Mouse (Mus musculus) activated CD4-positive, CD25-positive, alpha-beta regulatory T cell, adult 4 months (primary cell): Measurements from ENCODE around the gene Myo6. TPM values are rescaled to one million over a fixed set of nuclear protein-coding genes. Genes with fewer than 3 reads are reported as not detected.
A peak's percentile ranks its signal among the peaks of the same experiment; 100 is the strongest.

ENCODE experiments used
- ATAC-seq: one replicate; pipeline ENCODE4 v1.8.0; 2017
- polyA plus RNA-seq, 2 experiments: library from polyadenylated mRNA; unstranded; fragments of 100-300 nt; shearing (Covaris generic); gene quantifications; one replicate each; pipeline ENCODE4 v1.2.1; 2017

Gene Myo6
- polyA plus RNA-seq, 2 experiments from 2014 or later = 24.1 to 31.3 TPM

DNA sequence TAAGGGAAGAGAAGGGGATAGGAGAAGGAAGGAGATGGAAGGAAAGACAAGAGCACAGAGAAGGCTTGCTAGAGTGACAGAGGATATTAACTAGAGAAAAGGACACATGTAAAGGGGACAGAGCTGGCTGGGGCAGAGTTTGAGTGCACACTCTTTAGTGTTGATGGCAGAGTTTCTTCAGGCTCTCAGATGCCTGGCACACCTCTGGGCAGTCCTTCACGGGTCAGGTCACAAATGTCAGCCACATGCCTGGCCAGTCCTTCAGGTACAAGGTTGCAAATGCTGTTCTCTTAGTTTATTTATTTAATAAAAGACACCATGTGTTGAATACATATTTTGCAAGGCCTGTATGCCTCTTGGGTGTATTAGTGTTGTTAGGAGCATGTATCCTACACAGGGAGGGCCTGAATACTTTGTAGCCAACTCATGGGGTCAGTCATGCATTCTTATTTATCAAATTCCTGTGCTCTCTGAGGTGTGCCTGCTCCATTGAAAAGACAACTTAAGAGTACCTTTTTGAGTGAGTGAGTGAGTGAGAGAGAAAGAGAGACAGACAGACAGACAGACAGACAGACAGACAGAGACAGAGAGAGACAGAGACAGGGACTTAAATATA, 72.5 kb downstream of the Myo6 start:
- no peak for ATAC-seq

DNA sequence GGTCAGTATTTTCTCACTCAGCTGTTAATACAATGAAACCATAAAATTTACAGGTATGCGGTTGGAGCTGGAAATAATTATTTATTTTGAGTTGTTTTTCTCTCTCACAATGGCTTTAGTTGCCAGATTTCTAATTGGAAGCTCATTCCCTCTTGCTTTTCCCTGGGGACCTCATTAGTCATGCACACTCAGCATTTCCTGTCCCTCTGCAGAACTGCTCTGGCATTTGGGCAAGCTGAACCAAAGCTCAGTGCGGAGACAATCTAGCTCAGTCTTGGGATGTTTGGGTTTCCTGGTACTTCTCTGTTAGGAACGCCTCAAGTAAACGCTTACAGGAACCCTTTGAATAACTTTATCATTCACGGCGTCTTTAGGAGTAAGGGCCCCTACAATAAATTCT, 76.9 kb downstream of the Myo6 start:
- ATAC-seq = no peak

DNA sequence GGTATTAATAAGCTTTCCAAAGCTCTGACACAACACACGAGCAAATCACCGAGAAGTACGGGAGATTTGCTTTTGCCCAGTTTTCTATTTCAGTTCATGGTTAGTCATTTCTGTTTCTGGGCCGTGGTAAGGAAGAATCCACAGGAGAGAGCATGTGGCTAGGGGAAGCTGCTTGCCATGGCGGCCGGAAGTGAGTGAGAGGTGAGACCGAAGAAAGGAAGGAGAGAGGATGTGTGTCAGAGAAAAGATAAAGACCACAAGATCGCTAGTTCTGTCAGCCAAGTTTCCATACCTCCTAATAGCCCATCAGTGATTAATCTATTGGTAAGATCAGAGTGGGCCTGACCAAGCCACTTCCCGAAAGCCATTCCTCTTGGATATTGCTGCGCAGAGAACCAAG, 87.3 kb downstream of the Myo6 start:
- ATAC-seq = peak; percentile 36

DNA sequence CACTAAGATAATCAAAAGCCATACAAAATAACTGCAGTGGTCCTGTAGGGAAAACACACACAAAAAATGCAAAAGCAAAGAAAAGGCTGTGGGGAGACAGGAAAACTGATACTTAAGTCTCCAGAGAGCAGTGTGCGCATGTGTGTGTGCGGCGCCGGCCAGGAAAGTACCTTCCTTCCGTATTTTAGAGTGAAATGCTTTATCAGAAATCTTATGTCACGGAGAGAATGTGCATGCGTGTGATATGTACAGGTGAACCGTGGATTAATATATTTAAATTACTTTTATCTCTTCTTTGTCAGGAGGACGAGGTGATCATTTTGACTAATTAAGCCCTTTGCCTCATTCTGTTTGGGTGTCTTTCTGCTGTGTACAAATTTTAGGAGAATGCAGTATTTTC, 88.4 kb downstream of the Myo6 start:
- ATAC-seq = no peak

DNA sequence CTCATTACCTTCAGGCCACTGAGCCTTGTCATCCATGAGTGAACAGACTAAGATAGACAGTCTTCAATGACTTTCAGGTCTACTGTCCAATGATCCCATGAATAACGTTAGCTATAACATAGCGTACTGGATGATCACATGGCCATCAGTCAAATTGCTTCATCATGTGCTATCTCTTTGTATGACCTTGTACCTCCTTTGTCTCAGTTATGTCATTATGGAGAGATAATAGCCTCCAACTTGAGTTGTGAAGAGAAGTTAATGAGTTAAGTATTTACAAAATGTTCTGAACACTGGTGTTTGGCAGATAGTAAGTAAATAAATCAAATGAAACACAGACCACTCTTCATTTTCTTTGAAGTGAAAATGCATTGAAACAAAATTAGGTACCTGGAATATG, 91.7 kb downstream of the Myo6 start:
- ATAC-seq = no peak

DNA sequence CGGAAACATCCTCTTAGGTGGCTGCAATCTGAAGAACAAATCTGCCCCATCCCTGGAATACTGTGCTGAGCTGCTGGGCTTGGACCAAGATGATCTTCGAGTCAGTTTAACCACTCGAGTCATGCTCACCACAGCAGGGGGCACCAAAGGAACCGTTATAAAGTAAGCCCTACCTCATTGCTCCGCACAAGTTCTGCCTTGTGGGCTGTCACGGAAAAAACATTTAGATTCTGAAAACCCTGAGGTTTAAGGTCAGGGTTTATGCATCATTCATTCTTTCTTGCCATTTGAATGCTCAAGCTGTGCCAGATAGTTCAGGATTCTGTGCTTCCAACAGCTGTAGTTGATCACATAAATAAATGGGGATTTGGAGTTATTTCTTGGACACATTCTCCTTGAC, 93.6 kb downstream of the Myo6 start:
- ATAC-seq = peak; percentile 65

DNA sequence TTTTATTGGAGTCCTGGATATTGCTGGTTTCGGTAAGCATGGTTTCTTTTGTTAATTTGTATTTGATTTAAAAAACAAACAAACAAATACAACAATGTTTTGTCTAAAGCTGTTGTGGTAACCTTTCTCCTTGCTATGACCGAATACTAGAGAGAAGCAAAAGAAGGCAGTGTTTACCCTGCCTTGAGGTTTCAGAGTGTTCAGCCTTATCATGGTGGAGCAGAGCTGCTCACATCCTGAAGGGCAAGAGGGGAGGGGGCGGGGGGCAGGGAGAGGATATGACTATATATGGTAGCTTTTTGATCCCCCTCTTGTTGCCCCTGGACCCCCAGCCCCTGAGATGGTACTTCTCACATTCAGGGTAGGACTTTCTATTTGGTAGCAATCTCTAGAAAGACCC, 96.1 kb downstream of the Myo6 start:
- ATAC-seq = no peak

DNA sequence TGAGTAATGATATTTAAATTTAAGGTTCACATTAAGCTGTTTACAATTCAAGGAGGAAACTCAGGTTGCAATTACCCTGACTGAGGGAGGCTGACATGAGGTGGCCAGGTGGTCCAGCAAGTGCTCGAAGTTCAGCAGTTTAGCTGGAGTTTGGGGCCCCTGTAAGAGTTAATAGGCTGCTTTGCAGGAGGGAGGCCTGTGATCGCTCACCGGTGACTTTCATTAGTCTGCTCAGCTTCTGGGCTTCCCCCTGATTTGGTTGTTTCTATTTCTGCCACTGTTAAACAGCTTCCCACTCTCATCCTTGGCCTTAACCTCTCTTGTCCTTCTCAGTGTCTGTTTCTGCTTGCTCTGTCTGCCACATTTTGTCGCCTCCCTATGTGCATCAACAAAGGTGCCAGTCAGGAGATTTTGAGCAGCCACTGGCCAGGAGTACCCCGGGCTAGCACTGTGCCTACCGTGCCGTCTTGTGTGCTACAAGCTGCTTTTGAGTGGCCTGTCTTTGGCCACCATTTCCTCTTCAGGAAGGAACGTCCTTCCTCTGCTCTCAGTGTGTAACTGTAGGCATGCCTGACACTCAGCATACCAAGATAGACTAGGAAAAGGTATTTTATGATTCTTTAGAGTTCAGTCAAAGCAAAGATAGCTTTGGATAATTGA, 97.7 kb downstream of the Myo6 start:
- ATAC-seq = no peak

DNA sequence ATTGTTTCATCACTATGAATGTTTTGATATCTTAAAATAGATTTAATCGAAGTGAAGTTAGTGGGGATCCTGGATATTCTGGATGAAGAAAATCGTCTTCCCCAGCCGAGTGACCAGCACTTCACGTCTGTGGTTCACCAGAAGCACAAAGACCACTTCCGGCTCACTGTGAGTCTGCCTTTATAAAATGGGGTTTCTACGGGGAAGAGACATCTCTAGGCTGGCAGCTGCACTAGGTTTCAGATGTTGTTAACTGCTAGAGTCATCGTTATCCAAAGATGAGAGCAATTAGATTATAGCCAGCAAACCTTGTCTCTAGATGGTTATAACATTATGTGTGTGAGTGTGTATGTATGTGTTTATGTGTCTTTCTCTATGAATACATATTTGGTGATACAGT, 101.3 kb downstream of the Myo6 start:
- ATAC-seq = peak; percentile 50

DNA sequence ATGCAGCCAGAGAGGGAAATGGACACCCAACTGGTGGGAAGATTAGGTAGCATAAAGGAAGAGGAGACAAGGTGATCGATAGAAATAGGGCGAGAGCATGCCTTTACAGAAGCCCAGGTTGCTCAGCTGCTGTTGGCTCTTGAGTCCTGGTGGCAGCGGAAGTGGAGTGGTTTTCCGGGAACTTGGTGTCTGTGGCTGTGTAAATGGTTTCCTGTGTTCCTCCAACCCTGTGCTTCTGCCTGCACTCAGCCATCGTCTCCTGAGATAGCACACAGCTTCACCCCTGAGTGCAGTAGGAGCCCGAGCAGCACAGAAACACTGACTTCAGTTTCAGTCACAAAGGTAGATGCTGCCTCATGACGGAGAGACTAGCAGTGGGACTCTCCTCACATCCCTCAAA, 101.7 kb downstream of the Myo6 start:
- ATAC-seq = peak; percentile 90

DNA sequence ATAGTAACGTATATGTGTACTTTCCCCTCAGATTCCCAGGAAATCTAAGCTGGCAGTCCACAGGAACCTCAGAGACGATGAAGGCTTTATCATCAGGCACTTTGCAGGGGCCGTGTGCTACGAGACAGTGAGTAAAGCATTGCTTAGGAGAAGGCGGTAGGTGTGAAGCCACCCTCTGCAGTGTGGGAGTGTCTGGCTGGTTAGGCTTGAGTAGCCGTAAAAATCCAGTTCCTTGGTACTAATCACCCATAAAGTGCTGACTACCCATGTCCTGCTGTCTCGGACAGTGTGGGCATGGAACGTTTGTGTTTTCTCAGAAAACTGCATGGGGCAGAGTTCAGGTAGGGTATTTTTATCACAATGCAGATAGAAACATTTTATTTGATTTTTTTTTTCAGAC, 104.8 kb downstream of the Myo6 start:
- no peak for ATAC-seq

DNA sequence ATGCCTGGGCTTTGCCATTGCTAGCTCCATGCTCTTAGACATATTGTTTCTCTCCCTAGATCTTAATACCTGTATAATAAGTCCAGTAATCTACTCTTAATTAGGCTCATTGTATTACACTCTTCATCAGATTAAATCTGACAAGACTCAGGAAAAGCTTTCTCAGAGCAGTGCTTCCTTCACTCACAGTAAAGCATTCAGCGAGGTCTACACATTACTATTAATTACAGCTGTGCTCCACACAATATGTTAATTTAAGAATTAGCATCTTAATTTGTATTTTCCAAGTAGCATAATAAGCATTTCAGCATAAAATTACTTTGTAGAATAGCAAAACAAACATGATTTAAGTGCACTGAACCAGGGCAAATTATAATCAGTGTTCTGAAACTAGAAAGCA, 108.1 kb downstream of the Myo6 start:
- no peak for ATAC-seq

DNA sequence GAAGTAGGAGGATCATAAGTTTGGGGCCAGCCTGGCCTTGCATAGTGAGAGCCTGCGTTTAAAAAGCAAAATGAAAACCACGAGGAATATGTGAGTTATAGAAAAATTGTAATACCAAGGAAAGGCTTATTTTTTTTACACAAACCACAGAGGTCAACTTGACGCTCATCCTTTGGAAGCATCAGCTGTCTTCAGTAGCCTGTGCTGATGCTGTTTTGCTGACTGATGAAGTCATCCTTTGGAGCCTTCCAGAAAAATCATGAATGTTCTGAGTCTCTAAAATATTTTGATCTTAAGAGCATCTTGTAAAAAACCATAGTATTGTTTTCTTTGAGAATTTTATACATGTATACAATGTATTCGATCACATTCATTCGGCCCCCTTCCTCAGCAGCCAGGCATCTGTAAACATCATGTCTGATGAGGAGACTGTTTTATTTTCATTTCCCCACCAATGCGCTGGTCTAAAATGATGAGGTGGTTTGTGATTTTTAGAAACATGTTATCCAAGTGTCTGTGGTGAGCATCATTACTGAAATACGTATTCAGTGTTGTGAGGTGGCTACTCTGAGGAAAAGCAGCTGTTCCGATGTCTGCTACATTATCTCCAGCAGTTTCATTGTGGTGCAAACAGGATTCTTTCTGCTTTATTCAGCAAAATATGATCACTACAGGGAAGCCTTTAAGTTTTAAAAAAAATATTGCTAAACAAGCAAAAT, 110.4 kb downstream of the Myo6 start:
- ATAC-seq = no peak

DNA sequence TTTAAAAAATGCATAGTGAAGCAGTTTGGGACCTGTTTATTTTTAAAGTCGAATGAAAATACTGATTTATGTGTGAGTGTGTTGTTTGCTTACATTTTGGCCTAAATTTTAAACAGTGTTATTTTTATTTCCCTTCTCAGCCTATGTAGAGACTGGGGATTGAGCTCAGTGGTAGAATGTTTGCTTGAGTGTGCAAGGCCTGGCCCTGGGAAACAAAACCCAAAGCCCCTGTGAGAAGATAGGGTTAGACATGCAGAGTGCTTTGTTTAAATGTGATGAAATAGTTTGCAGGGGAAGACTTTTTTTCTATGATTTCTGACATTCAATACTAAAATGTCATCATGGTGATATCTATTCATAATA, 110.9 kb downstream of the Myo6 start:
- ATAC-seq = no peak

DNA sequence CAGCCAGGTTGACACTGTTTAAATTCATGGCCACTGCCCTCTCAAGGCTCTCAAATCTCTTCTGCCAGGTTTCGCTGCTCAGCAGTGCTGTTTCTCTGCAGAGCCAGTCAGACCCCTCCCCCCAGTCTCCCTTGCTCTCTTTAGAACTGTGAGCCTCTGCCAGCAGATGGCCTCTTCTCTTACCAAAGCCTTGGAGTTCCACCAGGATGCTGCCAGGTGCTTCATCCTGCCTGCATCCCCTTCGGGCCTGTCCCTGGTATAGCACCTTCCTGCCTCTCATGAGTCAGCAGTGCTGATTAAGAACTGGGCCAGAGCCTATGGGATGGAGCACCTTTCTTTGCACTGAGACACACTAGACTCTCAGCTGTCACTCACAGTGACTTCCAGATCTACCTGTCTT, 112.3 kb downstream of the Myo6 start:
- no peak for ATAC-seq

DNA sequence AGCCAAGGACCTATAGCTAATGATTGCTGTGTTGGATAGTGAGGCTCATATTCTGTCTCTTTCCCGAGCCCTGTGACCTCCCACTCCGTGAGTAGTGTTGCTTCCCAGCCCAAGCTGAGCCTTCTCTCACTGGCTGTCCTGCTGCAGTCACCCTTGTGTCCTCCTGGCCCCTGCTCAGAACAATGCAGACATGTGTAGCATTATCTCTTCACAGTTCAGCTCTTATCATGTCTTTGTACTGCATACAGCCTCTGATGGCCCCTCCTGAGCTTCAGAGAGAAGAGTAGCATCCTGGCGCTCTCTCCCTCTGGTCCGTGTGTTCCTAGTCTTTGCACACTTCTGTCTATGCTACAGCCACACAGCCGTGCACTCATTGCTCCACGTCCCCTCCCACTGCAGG, 112.9 kb downstream of the Myo6 start:
- no peak for ATAC-seq

DNA sequence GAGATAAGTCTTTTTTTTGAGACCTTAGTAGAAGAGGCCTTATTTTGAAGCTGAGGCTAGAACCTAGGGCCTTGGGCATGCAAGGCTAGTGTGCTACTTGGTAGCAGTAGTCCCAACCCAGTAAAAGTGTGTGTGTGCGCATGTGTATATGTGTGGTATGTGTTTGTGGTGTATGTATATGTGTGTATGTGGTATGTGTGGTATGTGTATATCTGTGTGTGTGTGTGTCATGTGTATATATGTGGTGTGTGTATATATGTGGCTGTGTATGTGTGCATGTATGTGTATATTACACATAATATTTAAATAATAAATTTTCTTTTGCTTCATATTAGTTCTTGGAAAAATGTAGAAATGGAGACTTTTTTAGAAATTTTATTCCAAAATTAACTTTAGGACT, 115.9 kb downstream of the Myo6 start:
- ATAC-seq = no peak

DNA sequence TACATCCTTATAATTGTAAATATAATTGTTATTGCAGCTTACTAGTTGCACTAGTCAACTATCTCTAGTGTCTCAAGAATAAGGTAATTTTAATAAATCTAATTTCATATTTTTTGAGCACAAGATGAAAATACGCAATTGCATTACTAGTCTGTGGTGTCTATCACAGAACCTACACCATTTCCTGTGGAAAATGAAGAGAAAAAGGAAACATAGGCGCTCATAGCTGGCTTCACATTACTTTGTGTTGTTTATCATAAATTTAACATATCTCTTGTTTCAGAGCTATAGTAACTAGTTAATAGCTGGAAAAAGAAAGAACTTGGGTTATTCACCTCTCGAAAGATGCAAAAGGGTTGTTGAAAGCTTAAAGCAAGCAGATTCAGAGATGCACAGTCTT, 117.6 kb downstream of the Myo6 start:
- peak; percentile 73 for ATAC-seq

DNA sequence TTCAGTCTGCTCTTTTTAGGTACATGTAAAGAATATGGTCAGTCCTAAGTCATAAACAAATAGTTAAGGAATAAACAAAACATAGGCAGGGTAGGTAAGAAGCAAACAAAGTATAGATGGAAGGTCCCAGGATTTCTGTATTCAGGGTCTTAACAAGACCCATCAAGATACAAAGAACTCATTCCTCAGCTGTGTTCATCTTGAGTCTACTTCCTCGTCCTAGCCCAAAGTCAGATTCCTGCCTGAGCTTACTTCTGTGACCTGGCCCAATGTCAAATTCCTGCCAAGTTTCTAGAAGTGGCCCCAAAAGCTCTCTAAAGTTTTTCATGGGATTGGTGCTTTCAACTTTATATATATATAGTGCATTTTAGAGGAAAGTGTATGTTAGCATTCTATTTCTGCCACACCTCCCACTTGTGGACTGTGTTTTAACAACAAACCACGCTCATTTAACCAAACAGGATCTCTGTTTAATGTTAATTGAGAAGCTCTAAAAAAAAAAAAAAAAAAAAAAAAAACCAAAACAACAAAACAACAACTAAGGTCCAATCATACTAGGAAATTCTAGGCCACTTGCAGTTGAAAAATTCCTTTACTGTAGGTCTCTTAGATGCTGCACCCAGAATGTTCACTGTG, 119.8 kb downstream of the Myo6 start:
- no peak for ATAC-seq

DNA sequence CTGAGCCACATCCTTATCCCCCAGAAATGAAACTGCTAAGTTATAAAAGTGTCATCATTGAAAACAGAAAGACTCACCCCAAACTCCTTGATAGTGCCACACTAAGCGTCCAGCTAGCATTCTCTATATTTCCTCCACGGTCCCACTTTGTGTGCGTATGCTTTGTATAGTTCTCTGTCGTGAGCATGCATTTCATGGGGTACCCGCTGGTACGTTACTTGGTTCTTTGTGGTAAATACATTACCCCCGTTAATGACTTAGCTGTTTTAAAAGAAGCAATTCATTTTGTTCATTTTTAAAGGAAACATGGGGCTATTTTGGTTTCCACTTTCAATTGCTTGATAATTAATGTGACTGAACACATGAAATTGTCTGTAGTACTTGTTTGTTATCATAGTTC, 122.0 kb downstream of the Myo6 start:
- no peak for ATAC-seq

DNA sequence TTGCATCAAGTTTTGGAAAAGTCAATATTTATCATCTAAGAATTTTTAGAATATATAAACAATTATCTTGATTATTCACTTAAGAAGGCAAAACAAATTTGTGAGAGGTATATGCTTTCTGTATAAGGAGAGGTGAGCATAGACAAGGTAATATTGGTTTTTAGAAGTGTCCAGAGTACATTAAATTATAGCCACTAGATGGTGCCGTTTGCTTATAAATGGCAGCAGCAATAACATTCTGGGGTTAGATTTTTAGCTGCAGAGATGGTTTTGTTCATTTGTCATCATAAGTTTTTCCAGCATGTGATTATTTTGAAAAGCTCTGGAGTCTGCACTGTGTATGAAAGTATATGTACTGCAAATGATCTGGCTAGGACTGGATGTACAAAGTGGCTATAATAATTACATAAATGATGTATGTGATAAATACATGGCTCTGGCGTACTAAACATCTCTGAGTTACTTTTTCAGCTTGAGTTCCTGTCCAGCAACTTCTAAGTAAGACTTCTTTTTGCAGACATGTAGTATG, 128.3 kb downstream of the Myo6 start:
- peak; percentile 84 for ATAC-seq

DNA sequence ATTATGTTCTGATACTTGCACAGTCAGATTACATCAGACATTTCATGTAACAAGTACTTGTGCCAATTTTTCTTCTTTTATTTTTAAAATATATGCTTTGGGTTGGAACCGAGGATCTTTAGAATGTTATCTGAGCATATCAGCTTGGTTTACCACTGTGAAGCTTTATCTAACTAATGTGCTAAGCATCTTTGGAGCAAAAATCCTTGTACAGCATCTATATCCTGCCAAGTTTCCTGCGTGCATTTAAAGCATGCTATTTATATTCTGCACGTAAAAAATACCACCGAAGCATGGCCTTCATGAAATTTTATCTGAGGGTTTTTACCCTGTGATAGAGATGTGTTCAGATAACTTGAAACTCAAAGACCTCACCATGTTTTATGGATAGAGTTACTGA, 131.3 kb downstream of the Myo6 start:
- ATAC-seq = no peak

DNA sequence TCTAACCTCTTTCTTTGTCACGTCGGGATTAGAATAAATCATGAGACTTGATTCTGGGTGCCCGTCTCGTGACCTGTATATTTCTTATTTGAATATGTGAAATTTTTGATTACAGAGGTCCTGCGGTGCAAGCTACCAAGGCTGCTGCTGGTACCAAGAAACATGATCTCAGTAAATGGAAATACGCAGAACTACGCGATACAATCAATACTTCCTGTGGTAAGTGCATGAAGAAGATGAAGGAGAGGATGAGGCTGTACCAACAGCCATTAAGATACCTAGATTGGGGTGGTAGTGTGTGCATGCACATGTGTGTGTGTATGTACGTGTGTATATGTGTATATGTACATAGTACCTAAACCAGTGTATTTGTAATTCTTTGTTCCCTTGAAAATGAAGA, 134.2 kb downstream of the Myo6 start:
- peak; percentile 83 for ATAC-seq

DNA sequence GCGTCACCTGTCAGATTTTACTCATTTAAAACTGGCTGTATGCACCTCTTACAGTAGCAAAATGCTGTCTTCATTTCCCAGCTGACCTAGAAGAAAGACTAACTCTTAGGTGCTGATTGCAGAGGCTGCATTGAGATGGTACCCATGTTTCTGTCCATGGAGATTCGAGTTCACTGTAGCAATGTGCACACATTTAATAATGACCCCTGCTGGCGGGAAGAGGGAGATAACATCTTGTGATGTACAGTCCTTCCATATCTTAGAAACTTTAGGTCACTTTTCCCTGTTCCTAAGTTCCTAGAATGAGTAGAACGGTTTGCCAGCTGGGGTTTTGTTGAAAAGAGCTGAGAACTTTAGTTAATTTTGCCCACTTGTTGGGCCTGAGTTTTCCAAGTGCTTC, 138.7 kb downstream of the Myo6 start:
- no peak for ATAC-seq
